Mouse (Mus musculus): ENCODE measurements around the gene U2af1l4.

The U2af1l4 gene

DNA sequence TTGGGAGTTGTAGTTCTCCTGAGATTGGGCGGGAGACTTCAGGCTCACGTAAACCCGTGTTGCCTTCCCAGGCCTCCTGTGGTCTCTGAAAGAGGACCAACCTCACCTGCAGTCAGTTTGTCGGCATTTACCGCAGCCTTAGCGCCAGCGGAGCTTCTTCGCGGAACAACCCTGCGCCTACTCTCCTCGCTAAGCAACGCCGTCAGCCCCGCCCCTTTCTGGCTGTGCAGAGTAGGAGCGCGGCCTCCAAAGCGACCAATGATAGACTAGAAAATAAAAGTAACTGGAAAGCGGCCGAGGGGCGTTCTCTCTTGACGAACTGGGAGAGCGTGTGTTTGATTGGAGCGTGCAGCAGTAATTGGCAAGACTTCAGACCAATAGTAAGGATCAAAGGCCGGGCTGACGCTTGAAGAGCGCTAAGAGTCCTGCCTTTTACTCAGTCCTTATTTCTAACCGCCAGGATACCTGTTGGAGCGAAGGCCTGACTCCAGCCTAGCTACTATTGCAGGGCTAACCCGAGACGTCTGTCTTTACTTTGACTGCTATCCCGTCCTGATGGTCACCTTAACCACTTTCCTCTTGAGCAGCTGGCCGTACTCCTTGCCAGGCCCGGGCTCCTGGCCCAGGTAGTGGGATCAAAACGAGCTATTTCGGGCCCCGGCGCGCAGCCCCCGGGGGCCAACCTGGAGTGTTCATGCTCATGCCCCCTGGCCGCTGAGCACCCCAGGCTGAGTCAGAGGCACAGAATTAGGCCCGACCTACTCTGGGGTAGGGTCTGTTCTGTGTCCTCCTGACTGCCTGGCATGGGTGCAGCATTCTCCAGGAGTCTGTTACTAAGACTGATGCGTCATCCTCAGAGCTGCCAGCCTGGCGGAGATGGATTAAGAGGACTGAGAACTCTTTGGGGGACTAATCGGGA lies 10.7 kb upstream of the U2af1l4 start, which contains the start of the genes Hspb6 and Proser3:
Gene Hspb6 (plus strand): TSS at position 77 of the 919 bp plus-strand sequence.
Gene Proser3 (minus strand): TSS at position 198 of the 919 bp plus-strand sequence.
- peak; percentile 99 for DNase-seq (ENCODE audit: low read depth, low spot score)

- DNase-seq (ENCODE audit: low read depth, low spot score), result peak; percentile 34
Observed at GRCm38 (mm10) chr7:30553021-30553589, 10.0 kb upstream of the U2af1l4 start.

DNA sequence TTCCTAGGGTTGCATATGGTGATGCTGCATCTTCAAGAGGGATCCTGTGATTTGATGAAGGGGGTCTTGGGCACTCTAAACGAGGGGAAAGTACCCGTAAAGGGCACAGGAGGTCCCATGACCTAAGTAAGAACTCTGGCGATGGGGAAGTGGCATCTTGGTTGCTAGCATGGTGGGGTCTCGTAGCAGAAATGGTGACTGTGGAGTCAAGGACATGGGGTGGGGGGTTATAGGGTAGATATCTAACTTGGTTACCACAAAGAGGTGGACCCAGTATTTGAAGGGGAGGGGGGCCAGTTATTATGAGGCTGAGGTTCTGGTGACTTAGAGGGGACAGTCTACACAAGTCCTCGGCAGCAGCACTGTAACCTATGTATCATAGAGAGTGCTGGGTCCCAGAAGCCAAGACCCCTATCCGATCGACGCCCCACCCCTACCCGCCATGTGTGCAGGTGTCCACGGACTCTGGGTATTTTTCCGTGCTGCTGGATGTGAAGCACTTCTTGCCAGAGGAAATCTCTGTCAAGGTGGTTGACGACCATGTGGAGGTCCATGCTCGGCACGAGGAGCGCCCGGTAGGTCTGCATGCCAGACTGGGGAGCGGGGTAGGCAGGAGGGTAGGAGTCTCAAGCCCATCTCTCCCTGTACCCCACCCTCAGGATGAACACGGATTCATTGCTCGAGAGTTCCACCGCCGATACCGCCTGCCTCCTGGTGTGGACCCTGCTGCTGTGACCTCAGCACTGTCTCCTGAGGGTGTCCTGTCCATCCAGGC lies 9.1 kb upstream of the U2af1l4 start:
- no peak for DNase-seq (ENCODE audit: low read depth, low spot score)

- DNase-seq (ENCODE audit: low read depth, low spot score), result no peak
Observed at GRCm38 (mm10) chr7:30556894-30557536, 6.1 kb upstream of the U2af1l4 start.

- no peak for DNase-seq (ENCODE audit: low read depth, low spot score)
Observed at GRCm38 (mm10) chr7:30557901-30558514, 5.1 kb upstream of the U2af1l4 start.

- DNase-seq (ENCODE audit: low read depth, low spot score), result no peak
Observed at GRCm38 (mm10) chr7:30558656-30559442, 4.3 kb upstream of the U2af1l4 start.

DNA sequence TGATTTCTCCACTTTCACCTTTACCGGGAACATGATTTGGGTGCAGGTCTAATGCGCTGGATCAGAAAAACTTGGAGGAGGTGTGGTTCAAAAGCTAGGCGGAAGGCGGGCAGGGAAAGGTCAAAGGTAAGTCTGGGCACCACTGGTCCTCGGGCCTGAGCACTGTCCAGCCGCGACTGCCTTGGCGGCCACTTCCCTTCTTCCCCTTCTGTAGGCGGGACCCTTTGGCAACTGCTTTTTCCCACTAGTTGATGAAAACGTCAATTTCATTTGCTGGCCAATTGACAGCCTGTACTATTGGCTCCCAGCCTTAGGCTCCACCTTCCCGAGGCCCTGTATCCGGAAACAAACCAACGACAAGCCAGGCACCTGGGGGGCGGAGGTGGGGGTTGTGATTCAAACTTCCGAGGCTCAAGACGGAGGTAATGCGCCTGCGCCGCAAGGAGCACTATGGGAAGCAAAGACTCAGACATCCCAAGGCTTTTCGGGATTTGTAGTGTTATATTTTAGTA lies 3.6 kb upstream of the U2af1l4 start, which contains the start of gene Lin37:
Gene Lin37 (minus strand): TSS at position 396 of the 512 bp plus-strand sequence.
- peak; percentile 93 for DNase-seq (ENCODE audit: low read depth, low spot score)

DNA sequence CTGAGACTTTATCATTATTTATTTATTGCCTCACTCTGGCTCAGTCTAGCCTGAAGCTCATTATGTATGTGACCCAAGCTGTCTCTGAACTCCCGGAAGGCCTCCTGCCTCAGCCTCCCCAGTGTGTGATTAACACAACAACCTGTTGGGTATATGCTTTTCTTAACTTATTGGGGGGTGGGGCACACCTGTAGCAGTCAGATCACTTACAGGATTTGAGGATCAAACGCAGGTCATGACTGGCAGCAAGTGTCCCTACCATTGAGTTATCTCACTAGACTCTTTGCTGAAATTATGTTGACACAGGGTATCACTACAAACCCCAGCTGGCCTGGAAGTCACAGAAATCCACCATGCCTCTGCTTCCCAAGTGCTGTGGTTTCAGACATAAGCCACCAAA lies 2.8 kb upstream of the U2af1l4 start:
- no peak for DNase-seq (ENCODE audit: low read depth, low spot score)

GRCm38 (mm10) chr7:30562526-30563116 lies 480 bp upstream of the U2af1l4 start:
- no peak for DNase-seq (ENCODE audit: low read depth, low spot score)

- peak; percentile 89 for DNase-seq (ENCODE audit: low read depth, low spot score)
Observed at GRCm38 (mm10) chr7:30563906-30564280, 792 bp downstream of the U2af1l4 start.

DNA sequence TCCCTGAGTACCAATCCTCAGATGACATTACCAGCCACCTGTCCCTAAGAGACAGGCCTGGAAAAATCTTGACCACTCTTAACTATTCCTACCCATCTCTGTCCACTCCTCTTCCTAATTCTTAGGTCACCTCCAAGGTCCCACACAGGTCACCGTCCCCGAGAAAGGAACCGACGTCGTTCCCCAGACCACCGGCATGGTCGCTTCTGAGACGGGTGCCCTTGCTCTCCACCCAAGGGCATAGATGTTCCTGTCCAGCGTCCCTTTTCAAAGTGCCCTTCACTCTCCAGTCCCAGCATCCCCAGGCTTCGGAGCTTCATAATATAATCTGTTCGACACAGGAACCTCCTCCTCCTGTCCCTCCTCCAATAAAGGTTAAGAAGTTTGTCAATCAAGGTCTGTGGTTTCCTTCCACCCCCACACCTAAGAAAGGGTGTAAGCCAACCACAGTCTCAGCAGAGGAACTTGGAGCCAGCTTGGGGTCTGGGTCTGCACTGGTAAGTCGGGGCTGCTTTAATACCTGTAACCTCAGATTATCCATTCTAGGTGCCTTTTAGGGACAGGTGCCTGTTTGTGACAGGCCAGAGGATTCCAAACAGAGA lies 2.0 kb downstream of the U2af1l4 start, which contains the start of gene Igflr1:
Gene Igflr1 (plus strand): TSS at position 458 of the 602 bp plus-strand sequence.
- peak; percentile 69 for DNase-seq (ENCODE audit: low read depth, low spot score)

DNA sequence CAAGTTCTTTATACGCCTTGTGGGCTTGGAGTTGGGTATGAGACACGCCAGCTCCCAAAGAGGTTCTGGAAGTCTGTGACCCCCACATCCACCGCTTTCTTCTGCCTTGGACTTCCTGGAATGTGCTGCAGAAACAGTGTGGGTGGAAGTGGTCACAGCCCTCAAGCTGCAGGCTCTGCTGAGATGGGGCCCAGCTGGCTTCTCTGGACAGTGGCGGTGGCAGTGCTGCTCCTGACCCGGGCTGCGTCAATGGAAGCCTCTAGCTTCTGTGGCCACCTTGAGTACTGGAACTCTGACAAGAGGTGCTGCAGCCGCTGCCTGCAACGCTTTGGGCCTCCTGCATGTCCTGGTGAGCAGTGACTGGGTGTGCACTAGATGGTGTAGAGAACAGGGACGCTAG lies 2.9 kb downstream of the U2af1l4 start:
- DNase-seq (ENCODE audit: low read depth, low spot score), result no peak

DNA sequence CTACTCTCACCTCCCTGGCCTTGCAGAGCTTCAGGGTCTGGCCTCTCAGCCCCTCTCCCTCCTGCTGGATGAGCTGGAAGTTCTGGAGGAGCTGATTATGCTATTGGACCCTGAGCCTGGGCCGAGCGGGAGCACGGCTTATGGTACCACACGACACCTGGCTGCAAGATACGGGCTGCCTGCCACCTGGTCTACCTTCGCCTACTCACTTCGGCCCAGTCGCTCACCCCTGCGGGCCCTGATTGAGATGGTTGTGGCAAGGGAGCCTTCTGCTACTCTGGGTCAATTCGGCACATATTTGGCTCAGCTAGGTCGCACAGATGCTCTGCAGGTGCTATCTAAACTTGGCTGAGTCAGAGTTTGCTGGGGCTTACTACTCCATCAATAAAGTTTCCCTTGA lies 4.5 kb downstream of the U2af1l4 start:
- DNase-seq (ENCODE audit: low read depth, low spot score), result no peak

DNA sequence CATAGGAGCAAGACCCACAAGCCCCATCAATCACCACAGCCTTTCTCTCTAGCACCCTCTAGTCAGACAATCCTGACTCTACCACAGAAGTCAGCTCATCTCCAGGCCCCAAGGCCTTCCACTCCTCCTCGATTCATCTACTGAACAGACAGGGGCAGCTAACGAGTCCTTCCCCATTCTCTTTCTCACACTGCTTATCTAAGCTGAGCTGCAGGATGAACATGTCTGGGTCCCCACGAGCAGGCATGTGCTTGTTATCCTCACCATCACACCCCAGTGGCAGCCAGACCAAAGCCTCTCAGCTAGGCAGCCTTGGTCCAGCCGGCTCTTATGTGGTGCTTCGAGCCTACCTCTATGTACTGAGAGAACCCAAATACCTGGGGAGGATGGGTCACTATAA lies 9.3 kb downstream of the U2af1l4 start:
- no peak for DNase-seq (ENCODE audit: low read depth, low spot score)

- DNase-seq (ENCODE audit: low read depth, low spot score), result no peak
Observed at GRCm38 (mm10) chr7:30572969-30573368, 9.9 kb downstream of the U2af1l4 start.

- DNase-seq (ENCODE audit: low read depth, low spot score), result no peak
Observed at GRCm38 (mm10) chr7:30579950-30580349, 16.8 kb downstream of the U2af1l4 start.

GRCm38 (mm10) chr7:30581547-30581946 lies 18.4 kb downstream of the U2af1l4 start:
- DNase-seq (ENCODE audit: low read depth, low spot score), result no peak

DNA sequence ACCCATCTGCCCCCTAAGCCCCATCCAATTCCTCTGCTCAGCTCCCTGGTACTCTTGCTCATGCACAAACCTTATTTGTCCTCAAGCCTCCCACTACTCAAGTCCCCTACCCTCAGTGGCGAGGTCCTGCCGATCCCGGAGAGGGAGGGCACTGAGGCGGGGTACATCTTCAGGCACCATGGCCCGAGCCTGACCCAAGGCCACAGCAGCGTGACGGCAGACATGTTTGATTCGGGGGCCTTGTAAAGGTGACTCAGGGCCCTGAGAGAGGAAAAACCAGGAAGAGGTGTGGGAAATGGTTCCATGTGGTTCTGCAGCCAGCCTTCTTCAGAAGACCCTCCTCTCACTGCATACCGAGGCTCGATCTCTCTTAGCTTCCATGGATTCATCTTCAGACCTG lies 21.2 kb downstream of the U2af1l4 start:
- DNase-seq (ENCODE audit: low read depth, low spot score), result no peak

- DNase-seq (ENCODE audit: low read depth, low spot score), result no peak
Observed at GRCm38 (mm10) chr7:30585170-30585569, 22.1 kb downstream of the U2af1l4 start.
